Mouse (Mus musculus) bone marrow, adult 2 months (tissue): ENCODE measurements around the gene Sptbn2.

Source experiments
- CTCF ChIP-seq: fragments of 200-500 bp; IDR thresholded peaks from 2 replicates; pipeline ENCODE4 v1.5.1; 2011; ENCODE audit warnings: low read length, control low read depth; ENCODE audit not compliant: control insufficient read depth, insufficient read depth
- POLR2A ChIP-seq: fragments of 200-500 bp; IDR thresholded peaks from 2 replicates; pipeline ENCODE4 v1.6.1; 2011; ENCODE audit warnings: low read depth, mild to moderate bottlenecking, control low read depth, low read length, borderline replicate concordance; ENCODE audit not compliant: control insufficient read depth

DNA sequence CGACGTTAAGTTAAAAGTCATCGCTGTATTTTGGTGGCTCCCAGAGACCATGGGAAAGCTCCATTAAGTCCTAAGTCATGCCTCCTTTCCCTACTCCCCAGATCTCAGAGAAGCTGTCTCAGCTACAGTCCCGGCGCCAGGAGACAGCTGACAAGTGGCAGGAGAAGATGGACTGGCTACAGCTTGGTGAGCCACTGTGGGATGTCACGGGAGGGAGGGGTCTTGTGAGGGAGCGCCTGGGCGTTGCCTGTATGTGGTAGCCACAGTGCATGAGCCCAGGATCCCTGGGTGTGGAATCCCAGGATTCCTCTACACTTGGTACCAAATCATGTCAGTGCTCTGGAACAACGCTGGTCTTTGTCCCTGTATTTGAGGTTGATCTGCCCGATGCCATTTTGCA, 37.5 kb downstream of the Sptbn2 start:
- no peak for TF ChIP-seq CTCF
- no peak for TF ChIP-seq POLR2A
